Mouse (Mus musculus) limb, embryonic 13.5 days (tissue): Measurements from ENCODE around the gene Tmem30b. TPM values are rescaled to one million over a fixed set of nuclear protein-coding genes. Genes with fewer than 3 reads are reported as not detected.
"Not testable (repeated sequence)": the region's sequence is repeated elsewhere in the genome, so short reads cannot be mapped to it uniquely, and the experiment has no call there.

ENCODE experiments used
- ATAC-seq: fragments of 200-750 bp; cut with Nextera tagmentation; 2 replicates; pipeline ENCODE4 v1.8.0; 2017; ENCODE audit warnings: low read depth, moderate number of reproducible peaks, moderate TSS enrichment; ENCODE audit not compliant: low FRiP score
- H3K27ac ChIP-seq: fragments of 300-500 bp; sonication (generic); 2 replicates; pipeline ENCODE4 v1.5.1; 2015; ENCODE audit warnings: inconsistent platforms, mild to moderate bottlenecking, moderate library complexity
- H3K27me3 ChIP-seq: fragments of 300-500 bp; sonication (generic); 2 replicates; pipeline ENCODE4 v1.6.1; 2015; ENCODE audit warnings: mild to moderate bottlenecking, inconsistent platforms
- H3K36me3 ChIP-seq: fragments of 300-500 bp; sonication (generic); 2 replicates; pipeline ENCODE4 v1.6.1; 2015; ENCODE audit warnings: inconsistent platforms, mild to moderate bottlenecking, moderate library complexity
- H3K4me1 ChIP-seq: fragments of 300-500 bp; sonication (generic); 2 replicates; pipeline ENCODE4 v1.6.1; 2015; ENCODE audit warnings: inconsistent platforms
- H3K4me2 ChIP-seq: fragments of 300-500 bp; sonication (generic); replicated peaks from 2 replicates; pipeline ENCODE4 v1.6.1; 2015; ENCODE audit warnings: inconsistent platforms, mild to moderate bottlenecking, moderate library complexity
- H3K4me3 ChIP-seq: fragments of 300-500 bp; sonication (generic); 2 replicates; pipeline ENCODE4 v1.5.1; 2015; ENCODE audit warnings: moderate library complexity, mild to moderate bottlenecking, inconsistent platforms
- H3K9ac ChIP-seq: fragments of 300-500 bp; sonication (generic); 2 replicates; pipeline ENCODE4 v1.6.1; 2015; ENCODE audit warnings: mild to moderate bottlenecking, inconsistent platforms
- H3K9me3 ChIP-seq: fragments of 300-500 bp; sonication (generic); 2 replicates; pipeline ENCODE4 v1.6.1; 2016; ENCODE audit warnings: inconsistent platforms
- WGBS: fragments of 180-500 bp; shearing (Covaris S2); methylation state at CpG from one replicate; pipeline ENCODE4 v1.1.7; 2015; 5-methylcytosine and 5-hydroxymethylcytosine counted together
- polyA plus RNA-seq: library from polyadenylated mRNA; unstranded; fragments of >200 nt; fragmentation: Nextera tagmentation; extraction: Ambion mirVana; gene quantifications from 2 replicates; pipeline ENCODE4 v1.2.1, GENCODE M21; 2015

Gene Tmem30b
- polyA plus RNA-seq, 1 experiment from 2014 or later = 18.2 TPM

DNA sequence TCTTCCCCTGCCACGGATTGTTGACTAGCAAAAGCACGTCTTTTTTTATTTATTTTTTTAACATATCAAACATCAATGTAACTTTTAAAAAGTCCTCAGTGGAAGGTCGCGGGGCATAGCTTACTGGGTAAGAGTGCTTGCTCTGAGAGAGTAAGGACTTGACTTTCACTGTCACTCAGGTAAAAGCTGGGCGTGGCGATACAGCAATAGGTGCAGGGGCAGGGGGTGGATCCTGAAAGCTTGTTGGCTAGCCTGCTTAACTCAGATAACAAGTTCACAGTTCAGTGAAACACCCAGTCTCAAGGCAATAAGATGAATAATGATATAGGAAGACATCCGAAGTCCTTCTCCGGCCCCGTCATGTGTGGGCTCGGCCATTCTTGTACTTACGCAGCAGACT, 16.6 kb downstream of the Tmem30b start:
- Histone ChIP-seq H3K4me1 (peaks cover 41% of the 10 kb centered on the region), H3K27me3 (peaks cover 60% of the 10 kb centered on the region), H3K9me3 (no peaks in the 10 kb centered on the region), H3K4me2 (no peak overlapping the region), H3K36me3 (no peaks in the 10 kb centered on the region), H3K9ac (no peak overlapping the region), H3K4me3 (no peak overlapping the region), H3K27ac (no peak overlapping the region)
- no peak for ATAC-seq
- WGBS = 69% methylated on average over 11 of the region's 11 CpGs

DNA sequence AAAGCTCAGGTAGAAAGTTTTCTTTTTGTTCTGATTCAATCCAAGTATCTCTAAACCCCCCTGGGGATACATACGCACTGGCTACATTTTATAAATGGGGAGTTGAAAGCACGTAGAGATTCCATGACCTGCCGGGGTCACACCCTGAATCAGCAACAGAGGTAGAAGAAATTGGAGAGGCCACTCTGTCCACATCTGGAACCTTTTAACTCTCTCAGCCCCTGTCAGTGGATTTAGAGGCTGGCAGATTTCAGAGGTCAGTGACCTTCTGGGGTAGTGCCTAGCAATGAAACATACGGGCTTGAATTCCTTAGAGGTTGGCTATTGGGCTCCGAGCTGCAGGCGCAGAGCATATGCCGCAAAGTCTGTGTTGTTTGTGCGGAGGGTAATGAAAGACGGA, 17.1 kb downstream of the Tmem30b start:
- Histone ChIP-seq H3K27ac (no peak overlapping the region), H3K4me1 (peaks cover 43% of the 10 kb centered on the region), H3K9ac (no peak overlapping the region), H3K4me3 (no peak overlapping the region), H3K36me3 (no peaks in the 10 kb centered on the region), H3K9me3 (no peaks in the 10 kb centered on the region), H3K27me3 (peaks cover 64% of the 10 kb centered on the region), H3K4me2 (0 out of 2 replicates have a peak overlapping the region, but pooled peaks have one; percentile 7)
- no peak for ATAC-seq
- WGBS = 10% methylated on average over 9 of the region's 9 CpGs

DNA sequence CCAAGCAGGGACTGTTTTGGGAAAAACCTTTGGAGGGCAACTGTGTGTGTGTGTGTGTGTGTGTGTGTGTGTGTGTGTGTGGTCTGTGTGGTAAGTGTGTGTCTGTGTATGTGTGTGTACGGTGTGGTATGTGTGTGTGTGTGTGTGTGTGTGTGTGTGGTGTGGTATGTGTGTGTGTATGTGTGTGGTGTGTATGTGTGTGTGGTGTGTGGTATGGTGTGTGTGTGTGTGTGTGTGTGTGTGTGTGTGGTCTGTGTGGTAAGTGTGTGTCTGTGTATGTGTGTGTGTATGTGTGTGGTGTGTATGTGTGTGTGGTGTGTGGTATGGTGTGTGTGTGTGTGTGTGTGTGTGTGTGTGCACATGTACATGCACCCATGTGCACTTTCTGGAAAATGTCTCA, 18.1 kb downstream of the Tmem30b start:
- H3K9ac ChIP-seq, H3K9me3 ChIP-seq, H3K4me3 ChIP-seq, H3K36me3 ChIP-seq, H3K27ac ChIP-seq, H3K4me2 ChIP-seq, ATAC-seq: not testable (repeated sequence)
- Histone ChIP-seq H3K4me1 (peaks cover 52% of the 10 kb centered on the region), H3K27me3 (peaks cover 68% of the 10 kb centered on the region)
- 88% methylated on average over 1 of the region's 1 CpGs for WGBS

DNA sequence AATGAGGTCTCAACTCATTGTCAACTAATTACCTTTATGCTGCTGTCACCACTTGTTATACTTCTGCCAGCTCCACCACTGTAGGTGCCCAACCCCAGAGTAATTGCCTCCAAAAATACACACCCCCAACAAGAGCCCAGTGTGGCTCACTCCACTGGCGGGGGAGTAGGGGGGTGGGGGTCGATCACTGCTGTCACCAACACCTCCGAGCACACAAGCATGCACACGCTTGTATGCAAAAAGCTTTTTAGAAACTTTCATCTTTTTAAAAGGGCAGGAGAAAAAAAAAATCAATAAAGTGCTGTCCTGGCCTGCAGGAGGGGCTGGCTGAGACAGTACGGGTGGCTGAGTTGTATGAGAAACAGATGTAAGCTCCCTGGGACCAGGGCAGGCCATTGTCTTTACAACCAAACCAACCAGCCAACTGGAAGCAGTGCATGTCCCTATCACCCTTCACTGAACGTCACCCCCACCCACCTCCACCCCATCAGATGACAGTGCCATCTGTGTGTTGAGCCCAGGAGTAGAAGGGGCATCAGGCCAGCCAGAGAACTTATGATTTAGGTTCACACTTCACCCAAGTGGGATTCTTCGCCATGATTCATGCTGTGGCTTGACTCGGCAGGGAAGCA, 20.8 kb downstream of the Tmem30b start:
- Histone ChIP-seq H3K36me3 (no peaks in the 10 kb centered on the region), H3K4me1 (peaks cover 63% of the 10 kb centered on the region), H3K27ac (no peak overlapping the region), H3K9me3 (no peaks in the 10 kb centered on the region), H3K4me3 (no peak overlapping the region), H3K4me2 (no peak overlapping the region), H3K9ac (no peak overlapping the region), H3K27me3 (peaks cover 60% of the 10 kb centered on the region)
- 17% methylated on average over 8 of the region's 8 CpGs for WGBS
- no peak for ATAC-seq

DNA sequence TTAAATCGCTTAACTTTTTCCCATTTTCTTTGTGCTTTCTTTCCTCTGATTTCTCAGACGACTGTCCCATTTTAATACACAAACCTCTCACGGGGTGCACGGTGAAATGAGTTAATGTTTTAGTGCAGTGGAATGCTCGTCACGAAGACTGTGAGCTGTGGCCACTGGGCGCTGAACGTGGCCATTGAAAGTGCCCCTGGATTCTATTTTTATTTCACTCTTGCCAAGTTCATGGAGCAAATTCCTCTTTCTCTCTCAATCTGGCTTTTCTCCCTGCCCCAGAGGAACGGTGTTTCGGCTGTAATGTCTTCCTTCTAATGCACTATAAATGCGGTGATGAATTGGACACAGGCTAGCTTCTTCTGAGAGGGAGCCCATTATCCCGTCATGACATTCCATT, 23.1 kb downstream of the Tmem30b start:
- no peak overlapping the region for H3K27ac ChIP-seq

DNA sequence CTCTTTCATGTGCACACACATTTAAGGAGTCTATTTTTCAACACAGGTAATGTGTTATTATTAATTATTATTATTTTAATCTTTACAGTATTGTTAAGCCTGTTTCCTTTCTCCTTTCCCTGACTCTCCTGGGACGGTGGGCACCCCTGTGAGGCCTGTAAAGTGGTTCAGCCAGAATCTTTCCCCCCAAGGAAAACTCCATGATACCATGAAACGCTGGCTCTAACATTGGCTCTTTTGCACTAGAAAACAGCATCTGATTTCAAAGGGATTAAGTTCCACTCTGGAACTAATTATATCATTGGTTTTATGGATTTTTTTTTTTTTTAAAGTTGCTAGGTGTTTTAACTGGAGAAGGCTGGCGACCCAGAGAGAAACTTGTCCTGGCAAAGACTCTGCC, 24.2 kb downstream of the Tmem30b start:
- H3K27ac ChIP-seq = no peak overlapping the region; the same call in 1 of the 2 replicates
- ATAC-seq = no peak
- H3K4me2 ChIP-seq = peak overlapping the region; percentile 44; the same call in 1 of the 2 replicates
- H3K4me1 ChIP-seq = peaks cover 62% of the 10 kb centered on the region
- WGBS = 15% methylated on average over 3 of the region's 3 CpGs
- no peak overlapping the region for H3K4me3 ChIP-seq
- peaks cover 4% of the 10 kb centered on the region; the same call in 1 of the 2 replicates for H3K9me3 ChIP-seq
- no peak overlapping the region for H3K9ac ChIP-seq
- no peaks in the 10 kb centered on the region for H3K36me3 ChIP-seq
- H3K27me3 ChIP-seq = peaks cover 61% of the 10 kb centered on the region

More for the DNA sequence above, 23.1 kb downstream of the Tmem30b start:
- H3K4me3 ChIP-seq = no peak overlapping the region
- 21% methylated on average over 12 of the region's 12 CpGs for WGBS
- peaks cover 69% of the 10 kb centered on the region for H3K27me3 ChIP-seq
- no peak for ATAC-seq
- peaks cover 59% of the 10 kb centered on the region for H3K4me1 ChIP-seq
- no peak overlapping the region for H3K9ac ChIP-seq
- peaks cover 4% of the 10 kb centered on the region; the same call in 1 of the 2 replicates for H3K9me3 ChIP-seq
- H3K36me3 ChIP-seq = no peaks in the 10 kb centered on the region
- H3K4me2 ChIP-seq = peak overlapping the region; percentile 19; the same call in 1 of the 2 replicates

DNA sequence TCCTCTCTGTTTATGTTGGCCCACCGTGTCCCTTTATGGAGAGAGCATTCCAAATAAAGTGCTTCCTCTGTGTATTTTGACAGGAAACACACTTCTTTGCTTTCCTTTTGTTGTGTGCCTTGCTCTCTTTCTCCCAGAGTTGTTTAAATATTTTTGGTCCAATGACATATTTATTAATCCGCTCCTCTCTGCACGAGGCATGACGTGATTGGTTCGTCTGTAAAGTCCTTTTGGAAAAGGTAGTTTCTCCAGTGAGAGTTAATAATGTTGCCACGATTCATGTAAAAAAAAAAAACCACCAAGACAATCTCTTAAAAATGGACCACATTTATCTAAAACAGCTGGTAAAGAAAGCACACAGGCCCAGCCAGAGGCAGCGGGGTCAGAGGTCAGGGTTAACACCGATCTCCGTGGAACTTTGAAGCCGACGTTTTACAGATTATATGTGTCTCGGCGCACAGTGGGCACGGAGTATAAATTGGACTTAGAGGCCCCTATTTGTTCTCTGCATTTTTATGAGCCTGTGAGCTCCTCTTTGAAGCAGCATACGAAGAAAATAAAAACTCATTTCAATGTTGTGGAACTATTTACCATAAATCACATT, 24.9 kb downstream of the Tmem30b start:
- Histone ChIP-seq H3K4me2 (peak overlapping the region; percentile 44), H3K36me3 (no peaks in the 10 kb centered on the region), H3K27me3 (peaks cover 62% of the 10 kb centered on the region), H3K4me3 (no peak overlapping the region), H3K9ac (no peak overlapping the region), H3K4me1 (peaks cover 65% of the 10 kb centered on the region), H3K9me3 (peaks cover 4% of the 10 kb centered on the region; the same call in 1 of the 2 replicates), H3K27ac (no peak overlapping the region; the same call in 1 of the 2 replicates)
- ATAC-seq = peak; percentile 37; the same call in 1 of the 2 replicates
- 12% methylated on average over 15 of the region's 15 CpGs for WGBS

DNA sequence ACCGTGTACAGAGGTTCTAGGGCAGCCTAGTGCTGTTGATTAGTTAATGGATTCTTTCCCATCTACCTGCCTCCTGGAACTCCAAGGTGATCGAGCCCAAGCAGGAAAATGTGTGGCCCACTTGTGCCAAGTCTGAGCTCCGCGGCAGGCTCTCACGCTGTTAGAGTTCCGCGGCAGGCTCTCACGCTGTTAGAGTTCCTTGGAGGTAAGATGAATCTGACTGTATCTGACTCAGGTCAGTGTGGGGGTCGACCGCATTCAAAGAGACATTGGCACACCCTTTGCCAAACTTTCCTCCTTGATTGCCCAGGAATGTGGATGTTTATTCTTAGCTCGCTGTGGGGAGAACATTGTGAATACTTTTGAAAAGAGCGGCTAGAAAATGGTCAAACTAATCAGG, 28.4 kb downstream of the Tmem30b start:
- WGBS = 71% methylated on average over 12 of the region's 12 CpGs
- peaks cover 50% of the 10 kb centered on the region for H3K4me1 ChIP-seq
- ATAC-seq = no peak
- H3K9ac ChIP-seq = no peak overlapping the region
- H3K27ac ChIP-seq = no peak overlapping the region
- H3K9me3 ChIP-seq = peaks cover 4% of the 10 kb centered on the region; the same call in 1 of the 2 replicates
- H3K4me2 ChIP-seq = no peak overlapping the region
- H3K27me3 ChIP-seq = peaks cover 52% of the 10 kb centered on the region
- no peaks in the 10 kb centered on the region for H3K36me3 ChIP-seq
- no peak overlapping the region for H3K4me3 ChIP-seq

DNA sequence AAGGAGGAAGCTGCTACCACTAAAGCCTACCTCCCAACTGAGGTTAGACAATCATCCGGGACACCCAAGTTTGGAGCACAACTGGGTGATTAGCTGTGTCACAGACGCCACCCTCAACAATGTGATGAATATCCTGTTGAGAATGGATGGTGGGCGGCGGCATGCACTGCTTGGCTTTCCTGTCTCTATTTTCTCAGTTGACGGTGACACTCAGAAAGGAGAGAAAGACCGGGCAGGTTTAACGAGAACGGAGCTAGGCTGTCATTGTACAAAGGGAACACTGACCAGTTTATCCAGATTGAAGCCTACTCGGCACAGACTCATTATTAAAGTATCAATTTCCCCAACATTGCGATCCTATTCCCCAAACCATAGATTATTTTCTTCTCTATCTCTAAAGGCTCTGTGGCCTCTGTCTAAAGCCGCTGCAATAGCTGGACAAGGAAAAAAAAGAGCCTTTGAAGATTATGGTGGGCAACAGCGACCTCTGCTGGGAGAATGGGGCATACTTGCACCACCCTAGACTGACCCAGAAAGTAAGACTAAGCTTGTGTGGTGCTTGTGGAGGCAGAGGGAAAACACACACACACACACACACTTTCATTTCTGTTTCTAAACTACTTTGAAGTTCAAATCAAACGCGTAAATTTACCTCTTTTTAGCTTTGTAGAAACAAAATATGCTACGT, 29.0 kb downstream of the Tmem30b start:
- H3K9ac ChIP-seq = no peak overlapping the region
- peaks cover 4% of the 10 kb centered on the region; the same call in 1 of the 2 replicates for H3K9me3 ChIP-seq
- H3K27me3 ChIP-seq = peaks cover 57% of the 10 kb centered on the region
- peaks cover 50% of the 10 kb centered on the region for H3K4me1 ChIP-seq
- peak; percentile 37; the same call in 1 of the 2 replicates for ATAC-seq
- no peak overlapping the region; the same call in 1 of the 2 replicates for H3K4me2 ChIP-seq
- 34% methylated on average over 15 of the region's 15 CpGs for WGBS
- no peaks in the 10 kb centered on the region for H3K36me3 ChIP-seq
- no peak overlapping the region for H3K4me3 ChIP-seq
- H3K27ac ChIP-seq = no peak overlapping the region

DNA sequence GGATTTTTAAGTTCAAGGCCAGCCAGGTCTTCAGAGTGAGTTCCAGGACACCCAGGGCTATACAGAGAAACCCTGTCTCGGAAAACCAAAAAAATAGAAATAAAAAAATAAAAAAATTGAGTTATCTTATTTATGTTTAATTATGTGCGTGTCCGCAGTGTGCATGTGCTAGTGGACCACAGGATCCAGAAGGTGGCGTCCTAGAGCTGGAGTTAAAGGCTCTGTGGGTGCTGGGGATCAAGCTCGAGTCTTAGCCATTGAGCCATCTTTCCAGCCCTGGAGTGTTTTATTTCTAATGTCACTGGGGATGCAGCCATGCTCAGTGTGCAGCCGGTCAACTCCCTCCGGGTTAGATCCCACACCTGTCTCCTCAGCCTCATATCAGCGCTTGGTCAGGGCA, 29.7 kb downstream of the Tmem30b start:
- H3K36me3 ChIP-seq = no peaks in the 10 kb centered on the region
- H3K4me2 ChIP-seq = no peak overlapping the region
- WGBS = 86% methylated on average over 8 of the region's 8 CpGs
- peaks cover 51% of the 10 kb centered on the region for H3K4me1 ChIP-seq
- H3K4me3 ChIP-seq = no peak overlapping the region
- peaks cover 4% of the 10 kb centered on the region; the same call in 1 of the 2 replicates for H3K9me3 ChIP-seq
- no peak for ATAC-seq
- no peak overlapping the region for H3K27ac ChIP-seq
- H3K27me3 ChIP-seq = peaks cover 59% of the 10 kb centered on the region
- H3K9ac ChIP-seq = no peak overlapping the region

DNA sequence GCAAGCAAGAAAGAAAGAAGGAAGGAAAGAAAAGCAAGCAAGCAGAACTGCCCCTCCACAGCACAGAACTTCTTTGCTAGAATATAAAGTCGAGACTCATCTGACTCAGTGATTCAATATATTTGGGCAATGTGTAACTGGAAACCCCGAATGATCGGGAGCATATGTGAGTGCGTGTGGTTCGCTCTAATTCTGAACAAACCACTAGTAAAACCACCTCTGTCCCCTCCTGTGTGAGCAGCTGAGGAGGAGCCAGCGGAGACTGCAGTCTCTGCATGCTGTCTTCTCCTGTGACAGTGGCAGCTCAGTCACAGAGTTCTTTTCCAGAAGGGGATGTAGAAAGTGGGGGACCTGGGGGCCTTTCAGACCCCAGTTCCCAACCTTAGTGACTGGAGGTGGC, 31.5 kb downstream of the Tmem30b start:
- no peak for ATAC-seq
- H3K36me3 ChIP-seq = no peaks in the 10 kb centered on the region
- 20% methylated on average over 6 of the region's 6 CpGs for WGBS
- H3K27me3 ChIP-seq = peaks cover 59% of the 10 kb centered on the region
- no peak overlapping the region for H3K4me2 ChIP-seq
- no peak overlapping the region for H3K27ac ChIP-seq
- peaks cover 4% of the 10 kb centered on the region; the same call in 1 of the 2 replicates for H3K9me3 ChIP-seq
- H3K4me3 ChIP-seq = no peak overlapping the region
- peaks cover 45% of the 10 kb centered on the region for H3K4me1 ChIP-seq
- no peak overlapping the region for H3K9ac ChIP-seq

DNA sequence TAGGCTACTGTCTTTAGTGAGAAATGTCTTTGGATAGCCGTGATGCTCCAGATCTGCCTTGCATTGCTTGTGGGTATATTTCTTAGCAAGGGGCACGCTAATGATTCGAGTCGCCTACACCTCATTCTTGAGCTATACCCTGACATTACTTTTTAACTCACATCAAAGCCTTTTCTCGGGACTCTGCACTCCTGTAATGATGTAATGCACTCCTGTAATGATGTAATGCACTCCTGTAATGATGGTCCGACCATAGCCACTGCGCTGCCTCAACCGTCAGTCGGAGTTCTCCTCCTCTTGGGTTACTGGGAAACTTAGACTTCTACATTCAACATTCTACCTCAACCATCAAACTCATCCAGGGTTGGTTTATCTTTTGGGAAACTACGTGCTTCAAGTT, 32.2 kb downstream of the Tmem30b start:
- no peak for ATAC-seq
- Histone ChIP-seq H3K27ac (no peak overlapping the region), H3K27me3 (peaks cover 51% of the 10 kb centered on the region), H3K36me3 (no peaks in the 10 kb centered on the region), H3K9me3 (peaks cover 4% of the 10 kb centered on the region; the same call in 1 of the 2 replicates), H3K4me1 (peaks cover 40% of the 10 kb centered on the region), H3K4me2 (no peak overlapping the region), H3K4me3 (no peak overlapping the region), H3K9ac (no peak overlapping the region)
- WGBS = 81% methylated on average over 10 of the region's 10 CpGs
